Mouse (Mus musculus): Measurements from ENCODE around the gene Lpcat3.
"Not testable (repeated sequence)": the region's sequence is repeated elsewhere in the genome, so short reads cannot be mapped to it uniquely, and the experiment has no call there.

Lpcat3 gene

DNA sequence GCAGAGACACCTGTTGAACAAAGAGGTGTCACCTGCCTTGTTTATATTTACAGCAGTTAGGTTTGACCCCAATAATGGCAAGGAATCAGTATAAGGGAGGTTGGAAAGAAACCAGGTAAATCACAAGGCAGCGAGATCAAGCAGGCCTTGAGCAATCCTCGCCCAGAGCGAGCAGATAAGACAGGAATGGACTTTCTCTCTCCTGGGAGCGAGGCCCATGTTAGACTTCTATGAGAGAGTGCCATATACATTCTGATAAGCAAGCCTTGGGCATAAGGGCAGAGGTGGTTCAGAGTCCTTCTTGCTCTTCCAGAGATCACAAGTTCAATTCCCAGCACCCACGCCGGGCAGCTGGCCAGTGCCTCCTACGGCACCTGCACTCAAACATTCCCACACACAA is 15.9 kb downstream of the Lpcat3 start:
- DNase-seq (ENCODE audit: low spot score in 2 of 2) = no peak

- peak in 1 of 2 experiments; percentile 37 for DNase-seq (ENCODE audit: low spot score in 2 of 2)
These were observed 16.7 kb downstream of the Lpcat3 start for GRCm38 (mm10) chr6:124679486-124679885.

DNA sequence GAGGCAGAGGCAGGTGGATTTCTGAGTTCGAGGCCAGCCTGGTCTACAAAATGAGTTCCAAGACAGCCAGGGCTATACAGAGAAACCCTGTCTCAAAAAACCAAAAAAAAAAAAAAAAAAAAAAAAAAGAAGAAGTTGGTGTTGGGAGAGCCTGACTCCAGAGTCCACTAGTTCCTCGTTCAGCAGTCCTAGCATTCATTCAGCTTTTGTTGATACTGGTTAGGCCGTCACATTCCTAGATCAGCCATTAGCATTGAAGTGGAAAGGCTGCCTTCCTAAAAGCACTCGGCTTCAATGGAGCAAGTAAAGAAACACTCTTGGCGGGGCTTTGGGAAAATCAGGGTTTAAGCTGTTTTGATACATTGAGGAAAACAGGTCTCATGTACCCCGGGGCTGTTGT is 19.5 kb downstream of the Lpcat3 start:
- DNase-seq (ENCODE audit: low spot score in 2 of 2) = not testable (repeated sequence)

DNA sequence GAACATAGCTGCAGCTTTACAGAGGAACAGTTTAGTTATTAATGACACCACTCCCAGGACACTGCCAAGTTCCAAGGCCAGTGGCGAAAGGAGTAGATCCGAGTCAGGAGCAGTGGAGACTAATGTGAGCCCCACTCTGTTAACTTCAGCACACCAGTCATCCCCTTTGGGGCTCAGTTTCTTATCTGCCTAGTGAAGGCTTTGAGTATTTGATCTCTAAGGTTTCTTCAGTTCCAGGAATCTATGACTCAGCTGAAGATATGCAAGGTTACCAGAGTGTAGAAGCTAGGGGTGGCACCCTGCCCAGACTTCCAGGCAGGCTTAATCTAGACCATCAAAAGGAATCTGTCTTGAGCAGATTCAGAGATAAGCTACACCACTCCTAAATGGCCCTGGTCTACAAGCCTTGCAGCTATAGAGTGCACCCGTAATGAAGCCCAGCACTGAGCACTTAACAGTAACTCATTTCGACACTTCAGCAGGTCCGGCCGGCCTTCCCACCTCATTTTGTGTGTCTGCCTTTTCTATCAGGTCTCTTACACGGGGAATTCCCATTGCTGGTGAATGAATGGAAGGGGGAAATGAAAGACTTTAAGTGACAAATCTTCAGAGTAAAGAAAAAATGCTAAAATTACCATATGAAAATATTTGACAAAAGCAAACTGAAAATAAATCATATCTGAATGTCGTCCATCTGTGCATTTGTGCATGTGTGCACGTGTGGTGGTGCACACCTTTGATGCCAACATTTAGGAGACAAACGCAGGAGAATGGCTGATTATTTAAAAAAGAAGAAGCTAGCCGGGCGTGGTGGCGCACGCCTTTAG is 21.0 kb downstream of the Lpcat3 start:
- DNase-seq (ENCODE audit: low spot score in 2 of 2) = peak in 1 of 2 experiments; percentile 37

DNA sequence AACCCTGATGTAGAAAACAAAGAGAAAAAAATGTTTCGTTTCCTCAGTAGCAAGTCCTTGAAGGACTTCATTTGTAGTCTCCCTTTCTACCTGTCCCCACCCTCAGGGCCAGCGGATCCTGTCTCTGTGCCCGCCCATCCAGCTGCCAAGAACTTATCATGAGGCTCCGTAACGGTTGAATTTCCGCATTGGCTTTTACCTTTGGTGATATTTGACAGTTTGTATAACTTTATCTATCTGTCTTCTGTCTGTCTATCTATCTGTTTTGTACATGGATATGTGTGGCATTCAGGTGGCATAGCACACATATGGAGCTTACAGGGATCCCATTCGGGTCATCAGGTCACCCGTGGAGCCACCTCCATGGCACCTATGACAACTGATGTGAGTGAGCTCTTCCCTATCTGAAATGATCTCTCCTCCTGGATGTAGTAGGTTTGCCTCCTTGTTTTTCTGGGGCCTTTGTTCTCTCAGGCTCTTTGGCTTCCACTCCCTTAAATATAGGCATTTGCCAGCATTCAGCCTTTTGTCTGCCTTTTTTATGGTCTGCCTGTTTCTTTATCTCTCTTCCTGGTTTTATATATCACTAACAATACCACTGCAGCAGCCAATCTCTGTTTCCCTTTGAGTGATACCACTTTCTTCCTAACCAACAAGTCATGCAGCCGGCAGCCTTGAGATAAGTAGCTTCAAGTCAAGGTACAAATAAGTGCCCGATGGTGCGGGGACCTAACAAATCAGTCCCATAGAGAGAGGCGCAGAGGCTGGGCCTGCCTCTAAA is 23.0 kb downstream of the Lpcat3 start:
- no peak for DNase-seq (ENCODE audit: low spot score in 2 of 2)

GRCm38 (mm10) chr6:124686644-124687043 is 23.8 kb downstream of the Lpcat3 start:
- not testable (repeated sequence) for DNase-seq (ENCODE audit: low spot score in 2 of 2)

DNA sequence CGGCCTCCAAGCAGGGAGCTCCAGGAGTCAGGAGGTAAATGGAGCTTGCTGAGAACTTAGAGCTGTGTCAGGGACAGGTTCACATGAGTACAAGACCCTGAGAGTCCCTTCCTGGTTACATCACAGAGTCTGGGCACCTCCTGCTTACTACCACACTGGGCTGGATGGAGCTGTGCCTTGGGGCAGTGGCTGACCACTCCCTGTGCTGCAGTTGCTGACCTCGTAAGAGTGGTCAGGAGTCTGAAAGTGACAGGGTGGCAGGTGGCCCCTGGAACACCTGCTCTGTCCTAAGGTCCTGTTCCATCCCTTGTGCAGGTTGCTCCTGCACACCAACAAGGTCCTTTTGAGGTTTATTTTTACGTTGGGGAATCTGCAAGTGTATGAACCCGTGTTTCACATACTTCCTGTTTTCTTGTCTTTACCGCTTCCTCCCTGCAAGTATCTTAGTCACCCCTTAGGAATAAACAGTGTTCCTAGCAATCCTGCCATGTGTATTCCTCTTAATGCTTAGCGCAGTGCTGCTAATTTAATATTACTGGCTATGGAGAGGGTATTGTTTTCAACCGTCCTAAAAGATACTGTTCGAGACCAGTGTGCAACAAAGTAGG is 25.4 kb downstream of the Lpcat3 start:
- DNase-seq (ENCODE audit: low spot score in 2 of 2) = no peak

- no peak for DNase-seq (ENCODE audit: low spot score in 2 of 2)
These were observed 26.2 kb downstream of the Lpcat3 start for GRCm38 (mm10) chr6:124689011-124689410.

DNA sequence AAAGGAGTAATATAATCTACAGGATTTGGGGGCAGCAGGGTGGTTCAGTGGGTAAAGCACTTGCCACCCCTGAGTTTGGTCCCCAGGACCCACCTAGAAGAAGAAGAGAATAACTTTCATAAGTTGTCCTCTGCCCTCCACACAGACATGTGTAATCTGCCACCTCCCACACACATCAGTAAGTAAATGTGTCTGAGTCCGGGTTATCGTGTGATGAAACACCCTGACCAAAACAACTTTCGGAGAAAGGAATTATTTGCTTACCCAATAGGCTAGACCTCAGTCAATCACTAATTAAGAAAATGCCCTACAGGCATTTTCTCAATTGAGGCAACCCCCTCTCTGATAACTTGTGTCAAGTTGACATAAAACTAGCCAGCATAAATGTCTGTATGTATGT is 27.7 kb downstream of the Lpcat3 start:
- DNase-seq (ENCODE audit: low spot score in 2 of 2) = no peak

- DNase-seq (ENCODE audit: low spot score in 2 of 2) = no peak
These were observed 30.6 kb downstream of the Lpcat3 start for GRCm38 (mm10) chr6:124693243-124693981.

GRCm38 (mm10) chr6:124694166-124694955 is 31.5 kb downstream of the Lpcat3 start:
- peak in 1 of 2 experiments; percentile 42 for DNase-seq (ENCODE audit: low spot score in 2 of 2)

DNA sequence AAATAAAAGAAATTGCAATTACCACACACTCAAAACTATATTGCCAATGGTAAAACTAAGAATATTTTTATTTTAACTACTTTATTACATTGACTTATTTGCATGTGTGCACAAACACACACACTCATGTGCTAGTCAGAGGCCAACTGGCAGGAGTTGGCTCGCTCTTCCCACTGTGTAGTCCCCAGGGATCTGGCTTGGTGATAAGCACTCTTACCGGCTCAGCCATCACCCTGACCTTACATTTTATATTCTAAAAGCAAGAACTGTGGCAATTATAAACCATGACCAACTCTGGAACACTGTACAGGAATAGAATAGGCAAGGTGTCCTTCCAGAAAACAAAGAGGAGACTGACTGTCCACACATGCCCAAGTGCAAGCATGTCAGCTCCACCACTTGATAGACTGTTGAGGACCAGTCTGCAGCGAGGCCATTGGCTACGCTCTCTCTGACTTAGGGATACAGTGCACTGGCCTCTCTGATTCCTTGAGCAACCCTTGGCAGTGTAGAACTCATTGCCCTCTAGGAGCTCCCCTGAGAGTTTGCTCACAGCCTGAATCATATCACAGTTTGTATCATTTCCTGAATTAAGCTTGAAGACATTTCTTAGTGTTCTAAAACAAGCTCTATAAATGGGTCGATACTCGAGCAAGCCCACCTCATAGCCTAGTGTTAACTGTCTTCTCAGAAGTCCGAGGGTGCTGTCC is 33.8 kb downstream of the Lpcat3 start:
- DNase-seq (ENCODE audit: low spot score in 2 of 2) = no peak

- no peak for DNase-seq (ENCODE audit: low spot score in 2 of 2)
These were observed 35.9 kb downstream of the Lpcat3 start for GRCm38 (mm10) chr6:124698751-124699150.

DNA sequence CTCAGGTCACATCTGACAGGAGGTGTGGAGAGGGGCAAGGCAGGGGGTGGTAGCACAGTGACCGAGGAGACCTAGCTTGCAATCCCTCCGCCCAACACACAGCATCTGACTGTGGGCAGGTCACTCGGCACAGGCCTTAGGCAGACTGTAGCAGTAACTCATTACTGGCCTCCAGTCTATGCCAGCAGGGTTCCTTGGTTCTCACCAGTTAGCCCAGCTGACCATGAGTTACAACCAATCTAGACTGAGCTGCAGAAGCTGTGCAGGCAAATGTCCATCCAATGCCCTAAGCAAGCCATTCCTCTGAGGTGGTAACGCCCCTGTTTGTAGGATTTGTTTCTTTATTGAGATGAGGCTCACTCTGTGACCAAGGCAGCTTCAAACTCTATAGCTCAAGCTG is 36.5 kb downstream of the Lpcat3 start:
- no peak for DNase-seq (ENCODE audit: low spot score in 2 of 2)

DNA sequence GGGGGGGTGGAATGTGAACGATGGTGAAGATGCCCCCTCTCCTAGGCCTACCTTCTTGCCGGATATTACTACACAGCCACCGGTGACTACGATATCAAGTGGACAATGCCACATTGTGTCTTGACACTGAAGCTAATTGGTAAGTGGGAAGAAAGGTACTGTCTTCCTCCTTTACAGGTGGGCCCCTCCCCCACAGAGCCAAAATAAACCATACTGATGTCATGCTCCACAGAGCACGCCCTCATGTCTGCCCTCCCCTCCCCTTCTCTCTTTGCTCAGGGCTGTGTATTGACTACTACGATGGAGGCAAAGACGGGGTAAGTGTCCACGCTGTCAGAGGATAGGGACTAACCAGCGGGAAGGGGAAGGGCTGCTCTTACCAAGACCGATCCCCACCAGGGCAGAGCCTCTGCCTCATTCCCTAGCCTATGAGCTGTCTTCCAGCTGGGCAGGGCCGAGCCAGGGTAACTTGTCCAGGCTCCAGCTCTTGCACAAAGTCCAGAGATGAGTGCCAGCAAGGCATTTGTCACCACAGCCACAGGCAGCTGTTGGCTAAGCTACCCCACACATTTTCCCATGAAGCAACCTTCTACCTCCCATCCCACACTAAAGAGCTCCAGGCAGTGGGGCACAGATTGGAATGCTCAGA is 37.3 kb downstream of the Lpcat3 start:
- peak in 1 of 2 experiments; percentile 66 for DNase-seq (ENCODE audit: low spot score in 2 of 2)

- no peak for DNase-seq (ENCODE audit: low spot score in 2 of 2)
These were observed 38.5 kb downstream of the Lpcat3 start for GRCm38 (mm10) chr6:124701338-124701737.

DNA sequence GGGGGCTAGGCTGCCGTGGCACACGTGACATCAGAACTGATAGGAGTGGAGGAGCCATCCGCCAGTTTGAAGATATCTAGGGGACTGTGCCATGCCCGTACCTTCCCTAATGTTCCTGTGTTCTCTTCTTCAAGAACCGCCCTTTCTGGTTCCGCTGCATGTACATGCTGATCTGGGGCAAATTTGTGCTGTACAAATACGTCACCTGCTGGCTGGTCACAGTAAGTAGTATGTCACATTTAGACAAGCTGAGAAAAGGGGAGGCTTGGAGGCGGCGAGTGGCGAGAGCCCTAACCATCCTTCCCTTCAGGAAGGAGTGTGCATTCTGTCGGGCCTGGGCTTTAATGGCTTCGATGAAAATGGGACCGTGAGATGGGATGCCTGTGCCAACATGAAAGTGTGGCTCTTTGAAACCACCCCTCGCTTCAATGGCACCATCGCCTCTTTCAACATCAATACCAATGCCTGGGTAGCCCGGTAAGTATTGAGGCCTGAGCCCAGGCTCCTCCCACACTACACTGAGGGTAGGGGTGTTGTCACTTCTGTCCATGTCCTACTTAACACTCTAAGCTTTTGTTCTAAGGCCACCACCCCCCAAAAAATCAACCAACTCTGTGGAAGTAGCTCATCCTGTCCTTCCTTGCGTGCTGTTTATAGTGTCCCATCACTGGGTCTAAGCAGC is 39.4 kb downstream of the Lpcat3 start:
- DNase-seq (ENCODE audit: low spot score in 2 of 2) = no peak

DNA sequence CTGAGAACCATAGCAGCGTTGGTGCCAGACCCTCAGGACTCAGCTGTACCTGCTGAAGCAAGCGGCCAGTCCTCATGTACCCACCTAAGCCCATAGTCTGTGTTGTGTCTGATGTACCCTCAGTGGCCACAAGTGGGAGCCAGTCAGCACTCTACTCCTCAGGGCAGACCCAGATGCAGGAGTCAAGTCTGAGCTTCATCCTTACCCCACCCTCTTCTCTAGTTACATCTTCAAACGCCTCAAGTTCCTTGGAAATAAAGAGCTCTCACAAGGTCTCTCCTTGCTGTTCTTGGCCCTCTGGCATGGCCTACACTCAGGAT is 39.9 kb downstream of the Lpcat3 start:
- peak in 1 of 2 experiments; percentile 73 for DNase-seq (ENCODE audit: low spot score in 2 of 2)

DNA sequence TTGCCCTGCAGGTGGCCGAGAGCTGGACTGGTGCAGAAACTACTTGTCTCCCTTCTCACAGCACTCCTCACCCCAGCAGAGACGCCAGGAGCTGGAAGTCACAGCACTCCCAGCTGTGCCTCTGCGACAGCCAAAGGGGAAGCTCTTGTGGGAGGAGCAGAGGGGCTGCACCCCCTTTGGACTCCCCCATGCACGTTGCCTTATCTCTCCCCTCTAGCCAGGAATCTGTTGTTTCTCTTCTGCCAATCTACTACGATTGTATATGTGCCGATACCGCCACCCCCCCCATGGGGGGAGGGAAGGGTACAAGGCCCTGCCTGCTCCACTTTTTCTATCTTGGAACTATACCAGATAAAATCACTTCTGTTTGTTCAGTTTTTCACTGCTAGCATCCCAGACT is 41.0 kb downstream of the Lpcat3 start:
- DNase-seq (ENCODE audit: low spot score in 2 of 2) = no peak

All from left cerebral cortex, adult 9 months (tissue).